Mouse (Mus musculus) adrenal gland, postnatal 4 days (tissue): ENCODE data around the gene Slitrk3. TPM values are rescaled to one million over a fixed set of nuclear protein-coding genes. Genes with fewer than 3 reads are reported as not detected.
"Not testable (repeated sequence)": the region's sequence is repeated elsewhere in the genome, so short reads cannot be mapped to it uniquely, and the experiment has no call there.

Experiments used
- DNase-seq, 2 experiments: peaks; one replicate each; pipeline ENCODE4 v3.0.0; 2021 to 2022; ENCODE audit warnings: low spot score in 2 of 2, mixed read lengths in 2 of 2
- long read RNA-seq, 2 experiments: library from polyadenylated mRNA; stranded (forward); transcript quantifications; one replicate each; pipeline ENCODE4 v2.0.0; 2021
- total RNA-seq, 2 experiments: library from RNA; stranded (reverse); gene quantifications; 2 replicates each; pipeline ENCODE4 v1.2.3; 2021

The Slitrk3 gene
- total RNA-seq, result under 1 TPM; 0.20 to 0.42 TPM
- long read RNA-seq, experiment 1, result 0 reads
- long read RNA-seq, experiment 2, result 0 reads

GRCm38 (mm10) chr3:73057197-73057811 lies at the start of gene Slitrk3:
Gene Slitrk3, minus strand, starts transcription at chr3:73057803.
- DNase-seq, result no peak

- not testable (repeated sequence) for DNase-seq
These were observed 36.8 kb upstream of the Slitrk3 start for GRCm38 (mm10) chr3:73094445-73094844.

GRCm38 (mm10) chr3:73084620-73085019 lies 27.0 kb upstream of the Slitrk3 start:
- no peak for DNase-seq

- DNase-seq, result no peak
These were observed 8.5 kb upstream of the Slitrk3 start for GRCm38 (mm10) chr3:73065823-73066755.

- DNase-seq, result no peak
These were observed 587 bp upstream of the Slitrk3 start for GRCm38 (mm10) chr3:73058190-73058589.

- DNase-seq, result no peak
These were observed 959 bp downstream of the Slitrk3 start for GRCm38 (mm10) chr3:73056492-73057196.

GRCm38 (mm10) chr3:73056044-73056438 lies 1.6 kb downstream of the Slitrk3 start:
- DNase-seq, result no peak

- no peak for DNase-seq
These were observed 2.1 kb downstream of the Slitrk3 start for GRCm38 (mm10) chr3:73055399-73056043.

GRCm38 (mm10) chr3:73053451-73053931 lies 4.1 kb downstream of the Slitrk3 start:
- DNase-seq, result no peak

- no peak for DNase-seq
These were observed 11.4 kb downstream of the Slitrk3 start for GRCm38 (mm10) chr3:73046248-73046647.

GRCm38 (mm10) chr3:73042256-73042655 lies 15.3 kb downstream of the Slitrk3 start:
- DNase-seq, result no peak

GRCm38 (mm10) chr3:73006045-73006444 lies 51.6 kb downstream of the Slitrk3 start:
- no peak for DNase-seq

- no peak for DNase-seq
These were observed 54.5 kb downstream of the Slitrk3 start for GRCm38 (mm10) chr3:73002933-73003696.

GRCm38 (mm10) chr3:72997517-72997916 lies 60.1 kb downstream of the Slitrk3 start:
- no peak for DNase-seq

Other genes starting within 250 kb of the Slitrk3 start
- under 1 TPM in 1 of 2 experiments, not detected in 1; 0.06 TPM for gene Sis, start 89.9 kb downstream of the Slitrk3 start, total RNA-seq